Mouse (Mus musculus) midbrain, embryonic 10.5 days (tissue): ENCODE measurements around the gene Zc3h12d. TPM values are rescaled to one million over a fixed set of nuclear protein-coding genes. Genes with fewer than 3 reads are reported as not detected.
"Not testable (repeated sequence)": the region's sequence is repeated elsewhere in the genome, so short reads cannot be mapped to it uniquely, and the experiment has no call there.

Source experiments
- DNase-seq: peaks from one replicate; pipeline ENCODE4 v3.0.0-alpha.2; 2017; ENCODE audit warnings: low spot score
- H3K27ac ChIP-seq: fragments of 300-500 bp; sonication (generic); replicated peaks from 2 replicates; pipeline ENCODE4 v1.5.1; 2016; ENCODE audit warnings: mild to moderate bottlenecking
- H3K27me3 ChIP-seq: fragments of 300-500 bp; sonication (generic); 2 replicates; pipeline ENCODE4 v1.6.1; 2016; ENCODE audit warnings: low read depth, mild to moderate bottlenecking; ENCODE audit not compliant: poor library complexity, severe bottlenecking
- H3K36me3 ChIP-seq: fragments of 300-500 bp; sonication (generic); 2 replicates; pipeline ENCODE4 v1.6.1; 2016; ENCODE audit warnings: mild to moderate bottlenecking, moderate library complexity
- H3K4me1 ChIP-seq: fragments of 300-500 bp; sonication (generic); 2 replicates; pipeline ENCODE4 v1.6.1; 2016
- H3K4me3 ChIP-seq: fragments of 300-500 bp; sonication (generic); 2 replicates; pipeline ENCODE4 v1.5.1; 2016; ENCODE audit warnings: mild to moderate bottlenecking, moderate library complexity
- H3K9me3 ChIP-seq: fragments of 300-500 bp; sonication (generic); replicated peaks from 2 replicates; pipeline ENCODE4 v1.6.1; 2016; ENCODE audit warnings: mild to moderate bottlenecking
- WGBS: fragments of 180-500 bp; shearing (Covaris S2); methylation state at CpG from one replicate; pipeline ENCODE4 v1.1.7; 2016; 5-methylcytosine and 5-hydroxymethylcytosine counted together
- polyA plus RNA-seq: library from polyadenylated mRNA; unstranded; fragments of >200 nt; fragmentation: Nextera tagmentation; extraction: Ambion mirVana; gene quantifications from 2 replicates; pipeline ENCODE4 v1.2.1, GENCODE M21; 2016

Gene Zc3h12d
- polyA plus RNA-seq, 1 experiment from 2014 or later: 0.02 TPM

GRCm38 (mm10) chr10:7866762-7867665 is 34.7 kb downstream of the Zc3h12d start:
- 18% methylated on average over 50 of the region's 50 CpGs for WGBS
- peak; percentile 46 for DNase-seq
- peaks cover 36% of the 10 kb centered on the region for H3K27me3 ChIP-seq
- peak overlapping the region; percentile 57 for H3K27ac ChIP-seq
- no peaks in the 10 kb centered on the region for H3K36me3 ChIP-seq
- peak overlapping the region; percentile 57 for H3K4me3 ChIP-seq
- no peaks in the 10 kb centered on the region for H3K9me3 ChIP-seq
- H3K4me1 ChIP-seq: peaks cover 10% of the 10 kb centered on the region

DNA sequence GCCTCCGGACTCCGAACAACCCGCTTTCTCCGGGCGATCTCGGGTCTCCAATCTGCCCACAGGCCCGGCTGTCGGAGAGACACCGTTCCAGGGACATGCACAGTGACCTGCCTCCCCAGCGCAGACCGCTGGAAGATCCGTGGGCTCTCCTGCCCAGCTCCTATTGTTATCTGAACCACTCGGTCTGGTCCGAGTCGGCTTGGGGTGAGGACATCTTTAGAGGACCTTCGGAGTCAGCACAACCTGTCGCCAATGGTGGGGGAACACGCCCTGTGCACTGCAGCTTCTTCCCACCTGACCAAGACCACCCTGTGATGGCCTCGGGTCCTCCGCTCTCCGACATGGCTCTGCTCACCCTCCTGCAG is 35.4 kb downstream of the Zc3h12d start:
- Histone ChIP-seq H3K9me3 (no peaks in the 10 kb centered on the region; the same call in 1 of the 2 replicates), H3K36me3 (no peaks in the 10 kb centered on the region), H3K4me3 (peak overlapping the region; percentile 57), H3K27ac (peak overlapping the region; percentile 57), H3K4me1 (peaks cover 10% of the 10 kb centered on the region), H3K27me3 (peaks cover 36% of the 10 kb centered on the region)
- no peak for DNase-seq
- 21% methylated on average over 21 of the region's 21 CpGs for WGBS

GRCm38 (mm10) chr10:7869746-7870145 is 37.5 kb downstream of the Zc3h12d start:
- H3K9me3 ChIP-seq: no peaks in the 10 kb centered on the region; the same call in 1 of the 2 replicates
- H3K27ac ChIP-seq: no peak overlapping the region
- WGBS: 64% methylated on average over 8 of the region's 8 CpGs
- H3K27me3 ChIP-seq: peaks cover 36% of the 10 kb centered on the region
- no peak for DNase-seq
- no peaks in the 10 kb centered on the region for H3K36me3 ChIP-seq
- peaks cover 10% of the 10 kb centered on the region for H3K4me1 ChIP-seq
- H3K4me3 ChIP-seq: no peak overlapping the region

GRCm38 (mm10) chr10:7870571-7871315 is 38.5 kb downstream of the Zc3h12d start:
- H3K27ac ChIP-seq: no peak overlapping the region
- H3K27me3 ChIP-seq: peaks cover 36% of the 10 kb centered on the region
- no peak overlapping the region for H3K4me3 ChIP-seq
- peak; percentile 38 for DNase-seq
- peaks cover 10% of the 10 kb centered on the region for H3K4me1 ChIP-seq
- no peaks in the 10 kb centered on the region; the same call in 1 of the 2 replicates for H3K9me3 ChIP-seq
- 76% methylated on average over 11 of the region's 11 CpGs for WGBS
- no peaks in the 10 kb centered on the region for H3K36me3 ChIP-seq

GRCm38 (mm10) chr10:7871381-7872020 is 39.2 kb downstream of the Zc3h12d start:
- Histone ChIP-seq H3K4me1 (peaks cover 10% of the 10 kb centered on the region), H3K27ac (no peak overlapping the region), H3K27me3 (peaks cover 31% of the 10 kb centered on the region), H3K36me3 (no peaks in the 10 kb centered on the region), H3K4me3 (no peak overlapping the region), H3K9me3 (no peaks in the 10 kb centered on the region; the same call in 1 of the 2 replicates)
- DNase-seq: no peak
- 92% methylated on average over 5 of the region's 5 CpGs for WGBS

GRCm38 (mm10) chr10:7874194-7874593 is 41.9 kb downstream of the Zc3h12d start:
- Histone ChIP-seq H3K27ac (no peak overlapping the region), H3K27me3 (0 out of 2 replicates have a peak, but pooled peaks cover 5% of the 10 kb centered on the region), H3K4me3 (no peak overlapping the region), H3K4me1 (no peaks in the 10 kb centered on the region), H3K9me3 (no peaks in the 10 kb centered on the region; the same call in 1 of the 2 replicates), H3K36me3 (no peaks in the 10 kb centered on the region)
- 81% methylated on average over 7 of the region's 7 CpGs for WGBS
- no peak for DNase-seq

- H3K4me3 ChIP-seq, H3K27ac ChIP-seq, H3K36me3 ChIP-seq, H3K4me1 ChIP-seq, H3K27me3 ChIP-seq, DNase-seq, H3K9me3 ChIP-seq: not testable (repeated sequence)
- WGBS: 93% methylated on average over 3 of the region's 3 CpGs
Observed at GRCm38 (mm10) chr10:7880283-7880682, 48.0 kb downstream of the Zc3h12d start.

- DNase-seq: no peak
- no peak overlapping the region for H3K27ac ChIP-seq
- H3K4me1 ChIP-seq: no peaks in the 10 kb centered on the region
- no peaks in the 10 kb centered on the region for H3K9me3 ChIP-seq
- H3K27me3 ChIP-seq: no peaks in the 10 kb centered on the region
- 90% methylated on average over 3 of the region's 3 CpGs for WGBS
- no peak overlapping the region for H3K4me3 ChIP-seq
- H3K36me3 ChIP-seq: no peaks in the 10 kb centered on the region
Observed at GRCm38 (mm10) chr10:7881971-7882370, 49.7 kb downstream of the Zc3h12d start.

GRCm38 (mm10) chr10:7883524-7883923 is 51.3 kb downstream of the Zc3h12d start:
- Histone ChIP-seq H3K36me3 (no peaks in the 10 kb centered on the region), H3K27ac (no peak overlapping the region), H3K9me3 (no peaks in the 10 kb centered on the region), H3K4me3 (no peak overlapping the region), H3K27me3 (no peaks in the 10 kb centered on the region), H3K4me1 (no peaks in the 10 kb centered on the region)
- 17% methylated on average over 5 of the region's 5 CpGs for WGBS
- peak; percentile 74 for DNase-seq

DNA sequence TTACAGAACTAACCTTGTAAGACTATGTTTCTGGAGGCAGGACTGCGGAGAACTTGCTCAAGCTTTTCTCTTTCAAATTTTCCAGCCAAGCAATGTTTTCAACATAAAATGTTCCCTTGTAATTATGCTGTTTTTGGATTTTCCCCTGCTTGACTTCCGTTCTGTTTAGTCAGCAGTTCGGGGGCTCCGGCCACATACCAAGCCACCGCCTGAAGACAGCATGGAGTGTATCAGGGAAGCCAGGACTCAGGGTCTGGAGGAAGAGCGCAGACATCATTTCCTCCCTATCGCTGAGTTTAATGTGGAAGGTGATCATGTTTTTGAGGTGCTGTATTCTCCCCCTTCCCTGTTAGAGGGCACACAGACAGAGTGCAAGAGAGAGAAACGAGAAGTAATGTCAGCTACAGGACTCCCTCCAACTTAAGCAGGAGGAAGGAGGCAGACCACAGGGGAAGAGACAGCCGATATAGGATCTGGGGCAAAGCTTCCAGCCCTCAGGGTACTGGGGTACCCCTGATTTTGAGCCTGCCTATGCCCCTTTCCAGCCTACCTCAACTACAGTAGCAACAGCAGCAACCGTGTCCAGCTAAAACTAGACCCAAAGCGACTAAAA is 56.1 kb downstream of the Zc3h12d start:
- no peaks in the 10 kb centered on the region for H3K9me3 ChIP-seq
- H3K4me3 ChIP-seq: no peak overlapping the region
- no peaks in the 10 kb centered on the region for H3K27me3 ChIP-seq
- peak; percentile 4 for DNase-seq
- H3K27ac ChIP-seq: no peak overlapping the region
- no peaks in the 10 kb centered on the region for H3K36me3 ChIP-seq
- WGBS: 88% methylated on average over 11 of the region's 11 CpGs
- H3K4me1 ChIP-seq: no peaks in the 10 kb centered on the region

GRCm38 (mm10) chr10:7900719-7901627 is 68.7 kb downstream of the Zc3h12d start:
- no peak for DNase-seq
- Histone ChIP-seq H3K4me1 (no peaks in the 10 kb centered on the region), H3K9me3 (no peaks in the 10 kb centered on the region), H3K27me3 (no peaks in the 10 kb centered on the region), H3K4me3 (no peak overlapping the region), H3K36me3 (peaks cover 61% of the 10 kb centered on the region), H3K27ac (no peak overlapping the region)
- WGBS: 92% methylated on average over 14 of the region's 14 CpGs
